Mouse (Mus musculus) midbrain, embryonic 16.5 days (tissue): ENCODE results near the gene Itpr1. TPM values are rescaled to one million over a fixed set of nuclear protein-coding genes. Genes with fewer than 3 reads are reported as not detected.

Source experiments
- ATAC-seq: fragments of 200-750 bp; cut with Nextera tagmentation; 2 replicates; pipeline ENCODE4 v1.8.0; 2017; ENCODE audit warnings: moderate TSS enrichment
- H3K27ac ChIP-seq: fragments of 300-500 bp; sonication (generic); 2 replicates; pipeline ENCODE4 v1.5.1; 2014; ENCODE audit warnings: mild to moderate bottlenecking, low read length, mixed read lengths
- H3K27me3 ChIP-seq: fragments of 300-500 bp; sonication (generic); 2 replicates; pipeline ENCODE4 v1.6.1; 2014; ENCODE audit warnings: low read depth, low read length, mixed read lengths; ENCODE audit not compliant: control insufficient read depth, insufficient read depth
- H3K36me3 ChIP-seq: fragments of 300-500 bp; sonication (generic); 2 replicates; pipeline ENCODE4 v1.6.1; 2014; ENCODE audit warnings: mild to moderate bottlenecking, low read length, moderate library complexity, mixed read lengths; ENCODE audit not compliant: control insufficient read depth, insufficient read depth
- H3K4me1 ChIP-seq: fragments of 300-500 bp; sonication (generic); 2 replicates; pipeline ENCODE4 v1.6.1; 2014; ENCODE audit warnings: mild to moderate bottlenecking, low read length, mixed read lengths; ENCODE audit not compliant: control insufficient read depth, insufficient read depth
- H3K4me2 ChIP-seq: fragments of 300-500 bp; sonication (generic); 2 replicates; pipeline ENCODE4 v1.6.1; 2014; ENCODE audit warnings: mild to moderate bottlenecking, low read length, mixed read lengths
- H3K4me3 ChIP-seq: fragments of 300-500 bp; sonication (generic); 2 replicates; pipeline ENCODE4 v1.5.1; 2014; ENCODE audit warnings: low read depth, mild to moderate bottlenecking, low read length, moderate library complexity, mixed read lengths
- H3K9ac ChIP-seq: fragments of 300-500 bp; sonication (generic); 2 replicates; pipeline ENCODE4 v1.6.1; 2014; ENCODE audit warnings: low read depth, low read length, mixed read lengths
- H3K9me3 ChIP-seq: fragments of 300-500 bp; sonication (generic); replicated peaks from 2 replicates; pipeline ENCODE4 v1.6.1; 2014; ENCODE audit warnings: mild to moderate bottlenecking, low read length, mixed read lengths; ENCODE audit not compliant: control insufficient read depth, poor library complexity, severe bottlenecking
- WGBS: fragments of 180-500 bp; shearing (Covaris S2); extraction: QIAGEN DNeasy Blood & Tissue Kit; methylation state at CpG from one replicate; pipeline ENCODE4 v1.1.7; 2014; 5-methylcytosine and 5-hydroxymethylcytosine counted together
- polyA plus RNA-seq: library from polyadenylated mRNA; unstranded; fragments of >200 nt; fragmentation: Nextera tagmentation; extraction: Ambion mirVana; gene quantifications from 2 replicates; pipeline ENCODE4 v1.2.1, GENCODE M21; 2015

Itpr1 gene
- polyA plus RNA-seq, 1 experiment from 2014 or later: 4.2 TPM

DNA sequence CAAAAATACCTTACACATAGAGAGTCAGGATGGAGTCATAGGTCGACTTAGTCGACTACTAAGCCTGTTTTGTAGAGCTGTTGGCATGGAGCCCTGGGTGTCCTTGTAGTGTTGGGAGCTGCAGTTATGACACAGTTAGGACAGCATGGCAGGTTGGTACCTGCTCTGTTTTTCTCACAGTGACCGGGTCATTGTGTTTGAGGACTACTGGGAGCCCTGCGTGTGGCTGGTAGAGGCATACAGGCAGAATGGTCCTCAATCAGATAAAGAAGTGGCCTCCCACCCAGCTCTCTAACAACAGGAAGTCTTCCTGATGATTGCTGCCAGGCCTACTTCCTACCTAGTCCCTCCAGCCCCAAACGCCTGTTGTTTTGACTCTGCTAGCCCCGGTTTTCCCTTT, 20.2 kb downstream of the Itpr1 start:
- Histone ChIP-seq H3K4me3 (no peak overlapping the region), H3K27ac (no peak overlapping the region), H3K9ac (no peak overlapping the region), H3K4me1 (peaks cover 17% of the 10 kb centered on the region; the same call in 1 of the 2 replicates), H3K9me3 (no peaks in the 10 kb centered on the region), H3K27me3 (no peaks in the 10 kb centered on the region), H3K36me3 (no peaks in the 10 kb centered on the region), H3K4me2 (no peak overlapping the region)
- 75% methylated on average over 6 of the region's 6 CpGs for WGBS
- ATAC-seq: no peak

GRCm38 (mm10) chr6:108234536-108234935, 21.6 kb downstream of the Itpr1 start:
- Histone ChIP-seq H3K4me1 (peaks cover 17% of the 10 kb centered on the region; the same call in 1 of the 2 replicates), H3K4me3 (no peak overlapping the region), H3K27ac (no peak overlapping the region), H3K27me3 (no peaks in the 10 kb centered on the region), H3K4me2 (no peak overlapping the region), H3K9me3 (no peaks in the 10 kb centered on the region), H3K36me3 (no peaks in the 10 kb centered on the region), H3K9ac (no peak overlapping the region)
- ATAC-seq: no peak
- 73% methylated on average over 6 of the region's 6 CpGs for whole genome bisulfite sequencing

DNA sequence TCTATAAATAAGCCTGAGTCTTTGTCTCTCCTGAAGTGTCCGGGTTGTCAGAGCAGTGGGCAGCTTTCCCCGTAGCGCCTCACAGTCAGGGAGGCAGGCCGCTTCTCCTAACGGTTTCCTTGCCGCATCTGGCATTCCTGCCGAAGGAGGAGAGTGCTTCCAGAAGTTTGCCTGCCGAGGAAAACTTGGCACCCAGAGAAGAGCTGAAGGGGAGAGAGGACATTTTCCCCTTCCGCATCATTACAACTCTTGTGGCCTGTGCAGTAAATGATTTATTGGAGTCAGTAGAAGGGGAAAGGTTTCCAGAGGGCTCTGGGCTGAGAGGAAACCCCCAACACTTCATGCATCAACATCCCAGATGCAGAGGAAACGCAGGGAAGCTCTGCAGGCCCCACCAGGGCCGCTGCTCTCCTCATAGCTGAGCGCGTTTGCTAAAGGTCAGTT, 22.8 kb downstream of the Itpr1 start:
- H3K4me1 ChIP-seq: peaks cover 17% of the 10 kb centered on the region; the same call in 1 of the 2 replicates
- no peak overlapping the region for H3K27ac ChIP-seq
- no peak for ATAC-seq
- WGBS: 56% methylated on average over 13 of the region's 13 CpGs
- no peaks in the 10 kb centered on the region for H3K27me3 ChIP-seq
- no peak overlapping the region for H3K4me2 ChIP-seq
- H3K9ac ChIP-seq: no peak overlapping the region
- H3K9me3 ChIP-seq: no peaks in the 10 kb centered on the region
- H3K36me3 ChIP-seq: no peaks in the 10 kb centered on the region
- no peak overlapping the region for H3K4me3 ChIP-seq

DNA sequence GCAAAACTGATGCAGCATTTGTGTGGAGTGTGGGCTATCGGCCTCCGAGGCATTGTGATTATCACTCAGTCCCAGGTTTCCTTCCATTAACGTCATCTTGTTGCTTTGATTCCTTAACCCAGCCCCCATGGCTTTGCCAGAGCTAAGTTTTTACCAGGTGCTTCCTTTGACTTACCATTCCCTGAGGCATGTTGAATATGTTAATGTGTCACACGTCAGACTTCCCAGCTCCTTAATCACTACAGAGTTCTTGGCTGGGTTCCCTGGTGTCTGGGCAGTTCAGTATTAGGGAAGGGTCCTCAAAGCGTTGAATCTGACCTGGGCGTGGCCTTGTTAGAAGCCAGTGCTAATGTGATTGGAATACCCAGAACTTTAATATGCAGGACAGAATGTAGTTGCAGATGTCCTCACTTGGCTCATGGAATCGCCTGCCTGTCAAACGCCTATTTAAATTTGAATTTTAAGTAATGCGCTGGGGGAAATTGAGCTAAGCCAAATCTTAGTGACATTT, 23.6 kb downstream of the Itpr1 start:
- Histone ChIP-seq H3K36me3 (no peaks in the 10 kb centered on the region), H3K4me1 (peaks cover 17% of the 10 kb centered on the region; the same call in 1 of the 2 replicates), H3K9ac (no peak overlapping the region), H3K4me3 (no peak overlapping the region), H3K9me3 (no peaks in the 10 kb centered on the region), H3K4me2 (no peak overlapping the region), H3K27me3 (no peaks in the 10 kb centered on the region), H3K27ac (no peak overlapping the region)
- peak; percentile 60 for ATAC-seq
- 55% methylated on average over 9 of the region's 9 CpGs for WGBS

DNA sequence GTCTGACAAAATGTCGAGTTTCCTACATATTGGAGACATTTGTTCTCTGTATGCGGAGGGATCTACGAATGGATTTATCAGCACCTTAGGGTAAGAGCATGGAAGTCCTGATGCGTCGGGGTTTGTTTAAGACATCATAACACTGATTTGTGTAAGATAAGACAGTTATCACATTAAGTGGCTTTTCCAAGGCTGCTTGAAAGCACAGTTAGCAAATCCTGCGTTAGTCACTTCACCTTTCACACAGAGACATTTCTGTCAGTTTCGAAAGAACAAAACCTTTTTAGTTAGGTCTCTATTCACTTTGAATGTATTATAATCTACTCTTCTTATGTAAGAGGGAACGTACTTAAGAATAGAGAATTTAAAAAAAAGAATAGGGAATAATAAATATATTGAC, 24.1 kb downstream of the Itpr1 start:
- no peaks in the 10 kb centered on the region for H3K36me3 ChIP-seq
- no peak for ATAC-seq
- 65% methylated on average over 8 of the region's 8 CpGs for WGBS
- H3K9me3 ChIP-seq: no peaks in the 10 kb centered on the region
- H3K27ac ChIP-seq: no peak overlapping the region
- H3K27me3 ChIP-seq: no peaks in the 10 kb centered on the region
- no peak overlapping the region for H3K9ac ChIP-seq
- H3K4me3 ChIP-seq: no peak overlapping the region
- H3K4me1 ChIP-seq: peaks cover 17% of the 10 kb centered on the region; the same call in 1 of the 2 replicates
- no peak overlapping the region for H3K4me2 ChIP-seq

- H3K27me3 ChIP-seq: no peaks in the 10 kb centered on the region
- no peaks in the 10 kb centered on the region for H3K36me3 ChIP-seq
- H3K9me3 ChIP-seq: no peaks in the 10 kb centered on the region
- ATAC-seq: no peak
- no peak overlapping the region for H3K9ac ChIP-seq
- no peak overlapping the region for H3K4me3 ChIP-seq
- H3K27ac ChIP-seq: no peak overlapping the region
- WGBS: 80% methylated on average over 8 of the region's 8 CpGs
- H3K4me2 ChIP-seq: no peak overlapping the region
- H3K4me1 ChIP-seq: peaks cover 17% of the 10 kb centered on the region; the same call in 1 of the 2 replicates
Observed at GRCm38 (mm10) chr6:108237585-108237984, 24.7 kb downstream of the Itpr1 start.

DNA sequence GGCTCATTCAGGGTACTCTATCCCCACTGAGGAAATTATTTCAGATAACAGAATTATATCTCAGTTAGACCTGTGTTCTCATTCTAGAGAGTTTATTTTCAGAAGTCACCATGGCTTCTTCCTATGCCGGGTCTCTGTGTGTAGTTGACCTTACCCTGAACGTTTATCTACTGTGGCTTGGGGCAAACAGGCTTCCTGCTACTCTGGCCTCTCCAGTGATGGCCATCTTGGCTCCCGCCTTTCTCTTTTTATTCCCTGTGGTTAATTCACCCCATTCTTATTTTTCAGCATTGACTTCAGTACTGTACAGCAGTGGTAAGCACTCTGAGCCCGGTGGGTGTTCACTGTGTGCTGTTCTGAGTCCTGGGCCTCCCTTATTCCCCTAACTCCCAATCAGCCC, 25.1 kb downstream of the Itpr1 start:
- Histone ChIP-seq H3K27ac (no peak overlapping the region), H3K9me3 (no peaks in the 10 kb centered on the region), H3K4me3 (no peak overlapping the region), H3K4me2 (no peak overlapping the region), H3K9ac (no peak overlapping the region), H3K27me3 (no peaks in the 10 kb centered on the region), H3K4me1 (peaks cover 17% of the 10 kb centered on the region; the same call in 1 of the 2 replicates), H3K36me3 (no peaks in the 10 kb centered on the region)
- ATAC-seq: no peak
- 88% methylated on average over 4 of the region's 4 CpGs for WGBS

DNA sequence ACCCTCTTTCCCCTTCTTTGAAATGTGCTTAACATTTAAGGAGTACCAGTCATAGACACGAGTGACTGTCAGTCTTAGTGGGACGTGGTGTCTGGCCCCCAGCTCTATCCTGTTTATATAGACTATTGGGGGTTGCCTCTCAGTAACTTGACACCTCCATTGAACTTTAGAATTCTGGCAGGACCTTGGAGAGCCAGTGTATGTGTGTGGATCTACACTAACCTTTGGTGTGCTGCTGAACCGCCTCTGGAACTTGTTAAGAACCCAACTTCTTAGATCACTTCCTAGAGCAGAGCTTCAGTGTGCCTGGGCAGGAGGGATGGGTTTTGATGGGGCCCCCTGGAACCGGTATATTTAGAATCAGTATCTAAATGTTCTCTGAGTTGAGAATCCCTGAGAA, 26.2 kb downstream of the Itpr1 start:
- H3K9ac ChIP-seq: no peak overlapping the region
- H3K4me2 ChIP-seq: no peak overlapping the region
- H3K27me3 ChIP-seq: no peaks in the 10 kb centered on the region
- no peak overlapping the region for H3K4me3 ChIP-seq
- no peak for ATAC-seq
- no peak overlapping the region for H3K27ac ChIP-seq
- WGBS: 64% methylated on average over 4 of the region's 4 CpGs
- peaks cover 17% of the 10 kb centered on the region; the same call in 1 of the 2 replicates for H3K4me1 ChIP-seq
- H3K9me3 ChIP-seq: no peaks in the 10 kb centered on the region
- H3K36me3 ChIP-seq: no peaks in the 10 kb centered on the region

GRCm38 (mm10) chr6:108240004-108240403, 27.1 kb downstream of the Itpr1 start:
- no peak overlapping the region for H3K4me3 ChIP-seq
- no peak overlapping the region for H3K4me2 ChIP-seq
- H3K4me1 ChIP-seq: peaks cover 17% of the 10 kb centered on the region; the same call in 1 of the 2 replicates
- H3K9ac ChIP-seq: no peak overlapping the region
- H3K9me3 ChIP-seq: no peaks in the 10 kb centered on the region
- 94% methylated on average over 1 of the region's 1 CpGs for WGBS
- no peak overlapping the region for H3K27ac ChIP-seq
- H3K36me3 ChIP-seq: no peaks in the 10 kb centered on the region
- ATAC-seq: no peak
- H3K27me3 ChIP-seq: no peaks in the 10 kb centered on the region
